In the genomic region with DNA sequence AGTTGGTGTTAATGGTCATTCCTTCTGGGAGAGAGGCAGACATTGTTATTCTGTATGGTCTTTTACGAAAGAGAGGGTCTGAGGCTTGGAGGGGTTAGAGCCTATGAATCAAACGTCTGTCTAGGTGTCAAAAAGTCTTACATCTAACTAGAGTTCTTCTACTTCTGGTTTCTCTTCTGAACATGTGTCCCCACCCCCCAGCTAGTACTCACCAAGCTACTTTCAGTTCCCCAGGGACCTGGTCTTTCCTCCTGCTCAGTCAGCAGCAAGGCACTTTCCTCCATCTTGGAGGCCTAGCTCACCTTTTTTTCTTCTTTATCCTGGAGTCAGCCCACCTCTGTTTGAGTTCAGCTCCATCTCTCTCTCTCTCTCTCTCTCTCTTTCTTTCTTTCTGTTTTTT, we compare ENCODE assay signal across 8 mouse cellular contexts. TPM values are rescaled to one million over a fixed set of nuclear protein-coding genes. Genes with fewer than 3 reads are reported as not detected.
DNase-seq lines count a peak whose midpoint lies in the region; ATAC-seq and TF ChIP-seq lines count a peak whose summit lies in the region.

No protein-coding gene starts in this region.

- TF ChIP-seq POLR2A in testis, adult 2 months (IDR thresholded peaks at IDR 0.05; ENCODE audit: control insufficient read depth, low read depth, low read length), result no peak

- no peaks in the 10 kb centered on the region for H3K9me3 ChIP-seq in heart, embryonic 14.5 days (ENCODE audit: control insufficient read depth, low read length)
- no peaks in the 10 kb centered on the region for H3K9me3 ChIP-seq in liver, embryonic 15.5 days (replicated peaks)
- H3K9me3 ChIP-seq in neural tube, embryonic 12.5 days, result no peaks in the 10 kb centered on the region

- no peak for DNase-seq in testis, postnatal 14 days (ENCODE audit: low spot score)
- no peak for DNase-seq in cerebellum, postnatal 14 days
- DNase-seq in yolk sac, embryonic 10.5 days (ENCODE audit: low spot score), result no peak
- DNase-seq in cerebellum, postnatal 36 days, result no peak

- TF ChIP-seq CTCF in testis, adult 2 months (IDR thresholded peaks at IDR 0.05; ENCODE audit: control insufficient read depth, insufficient read depth, insufficient replicate concordance, low read depth, low read length), result no peak

- no peak overlapping the region for H3K9ac ChIP-seq in heart, embryonic 14.5 days (ENCODE audit: low read length)
- H3K9ac ChIP-seq in liver, embryonic 15.5 days, result no peak overlapping the region
- H3K9ac ChIP-seq in neural tube, embryonic 12.5 days, result no peak overlapping the region

- H3K36me3 ChIP-seq in testis, adult 2 months (ENCODE audit: control insufficient read depth, insufficient read depth, low read length), result no peaks in the 10 kb centered on the region
- no peaks in the 10 kb centered on the region for H3K36me3 ChIP-seq in heart, embryonic 14.5 days (ENCODE audit: control insufficient read depth, insufficient read depth, low read length)
- no peaks in the 10 kb centered on the region for H3K36me3 ChIP-seq in liver, embryonic 15.5 days (replicated peaks)
- H3K36me3 ChIP-seq in neural tube, embryonic 12.5 days, result no peaks in the 10 kb centered on the region

- peak overlapping the region; percentile 75 for H3K4me2 ChIP-seq in heart, embryonic 14.5 days (ENCODE audit: low read length)
- H3K4me2 ChIP-seq in liver, embryonic 15.5 days, result peak overlapping the region; percentile 56
- peak overlapping the region; percentile 64 for H3K4me2 ChIP-seq in neural tube, embryonic 12.5 days (replicated peaks)

- 88% methylated on average over 2 of the region's 2 CpGs for WGBS in heart, embryonic 14.5 days
- 43% methylated on average over 2 of the region's 2 CpGs for WGBS in liver, embryonic 15.5 days (ENCODE audit: insufficient replicate concordance)
- 76% methylated on average over 2 of the region's 2 CpGs for WGBS in neural tube, embryonic 12.5 days

- H3K4me1 ChIP-seq in testis, adult 2 months (ENCODE audit: control insufficient read depth, insufficient read depth, low read length), result no peaks in the 10 kb centered on the region
- H3K4me1 ChIP-seq in heart, embryonic 14.5 days (ENCODE audit: control insufficient read depth in 2 of 2, insufficient read depth in 2 of 2, low read length in 2 of 2), result peaks cover 10 to 20% of the 10 kb centered on the region in 2 experiments; a peak in 3 of 4 replicates
- H3K4me1 ChIP-seq in liver, embryonic 15.5 days (replicated peaks), result peaks cover 14% of the 10 kb centered on the region
- peaks cover 6% of the 10 kb centered on the region; the same call in 1 of the 2 replicates for H3K4me1 ChIP-seq in neural tube, embryonic 12.5 days

- H3K4me3 ChIP-seq in testis, adult 2 months (ENCODE audit: control insufficient read depth, low read depth, low read length), result no peak overlapping the region; the same call in 1 of the 2 replicates
- H3K4me3 ChIP-seq in heart, embryonic 14.5 days (ENCODE audit: control insufficient read depth in 1 of 2, insufficient read depth in 1 of 2, low read depth in 1 of 2, low read length in 2 of 2), result peak overlapping the region; percentile 46; a peak in 2 of 4 replicates
- H3K4me3 ChIP-seq in liver, embryonic 15.5 days (replicated peaks), result peak overlapping the region; percentile 35
- 0 out of 2 replicates have a peak overlapping the region, but pooled peaks have one; percentile 41 for H3K4me3 ChIP-seq in neural tube, embryonic 12.5 days

- H3K27me3 ChIP-seq in testis, adult 2 months (ENCODE audit: control insufficient read depth, insufficient read depth, low read length), result no peaks in the 10 kb centered on the region
- H3K27me3 ChIP-seq in heart, embryonic 14.5 days (ENCODE audit: control insufficient read depth, insufficient read depth, low read length), result no peaks in the 10 kb centered on the region; the same call in 1 of the 2 replicates
- peaks cover 24% of the 10 kb centered on the region for H3K27me3 ChIP-seq in liver, embryonic 15.5 days
- H3K27me3 ChIP-seq in neural tube, embryonic 12.5 days (replicated peaks), result no peaks in the 10 kb centered on the region

- peak overlapping the region; percentile 69 for H3K27ac ChIP-seq in testis, adult 2 months (ENCODE audit: control insufficient read depth, insufficient read depth, low read depth, low read length)
- H3K27ac ChIP-seq in heart, embryonic 14.5 days (replicated peaks in 1 of 2; ENCODE audit: control insufficient read depth in 1 of 2, insufficient read depth in 1 of 2, low read depth in 2 of 2, low read length in 2 of 2), result no peak overlapping the region
- H3K27ac ChIP-seq in liver, embryonic 15.5 days (replicated peaks), result peak overlapping the region; percentile 51
- H3K27ac ChIP-seq in neural tube, embryonic 12.5 days, result no peak overlapping the region

- ATAC-seq in heart, embryonic 14.5 days (ENCODE audit: insufficient number of reproducible peaks, insufficient read depth, low FRiP score, low read depth), result no peak
- no peak for ATAC-seq in liver, embryonic 15.5 days (ENCODE audit: insufficient read depth)
- ATAC-seq in neural tube, embryonic 12.5 days (ENCODE audit: low FRiP score, low read depth), result no peak

RNA-seq across cellular contexts. Expression of gene Entpd1, which starts 48.9 kb away (rescaled TPM):
- polyA plus RNA-seq in testis, adult 2 months (2012; rRNA removed), result 36.6 and 41.4 TPM in 2 replicates
- polyA plus RNA-seq in heart, embryonic 14.5 days (2014; fragmentation: Nextera tagmentation; extraction: Ambion mirVana), result 11.6 and 13.4 TPM in 2 replicates
- 3.8 and 4.7 TPM in 2 replicates for polyA plus RNA-seq in liver, embryonic 15.5 days (2015; fragmentation: Nextera tagmentation; extraction: Ambion mirVana)
- polyA plus RNA-seq in neural tube, embryonic 12.5 days (2016; fragmentation: Nextera tagmentation; extraction: Ambion mirVana), result 8.7 and 10.4 TPM in 2 replicates

RNA-seq across cellular contexts. Expression of gene Tctn3, which starts 49.1 kb away (rescaled TPM):
- polyA plus RNA-seq in testis, adult 2 months (2012; rRNA removed), result 24.0 and 27.8 TPM in 2 replicates
- 10.3 and 10.7 TPM in 2 replicates for polyA plus RNA-seq in heart, embryonic 14.5 days (2014; fragmentation: Nextera tagmentation; extraction: Ambion mirVana)
- 1.9 and 2.0 TPM in 2 replicates for polyA plus RNA-seq in liver, embryonic 15.5 days (2015; fragmentation: Nextera tagmentation; extraction: Ambion mirVana)
- polyA plus RNA-seq in neural tube, embryonic 12.5 days (2016; fragmentation: Nextera tagmentation; extraction: Ambion mirVana), result 11.1 and 11.7 TPM in 2 replicates

Comparison
In these comparisons a context has a peak if more than half of its experiments do, and no peak if none do; other contexts are left out.
1. H3K27ac ChIP-seq: peak in testis, adult 2 months (single experiment) and liver, embryonic 15.5 days (single experiment); none in heart, embryonic 14.5 days (0 of 2) and neural tube, embryonic 12.5 days (single experiment).
2. Peak in every context shown above with its lines, with median percentiles within 50 percentile points of each other: H3K4me2 ChIP-seq.